Mouse (Mus musculus): Measurements from ENCODE around the gene Kcnn1.

GRCm38 (mm10) chr8:70840590-70840989 is 22.5 kb downstream of the Kcnn1 start:
- no peak for TF ChIP-seq CTCF (IDR thresholded peaks at IDR 0.05; ENCODE audit: low read depth, low read length)
- no peak for TF ChIP-seq GATA1 (IDR thresholded peaks at IDR 0.05; ENCODE audit: borderline replicate concordance, low read length)
